22 mouse cellular contexts compared by ENCODE assay signal in genomic region chr2:91811433-91811832, GRCm38 (mm10).
DNase-seq lines count a peak whose midpoint lies in the region; ATAC-seq lines count a peak whose summit lies in the region.
"Had no signal": no experiment of that assay in that cellular context is flagged by ENCODE, and none has a peak within 500 bp of the region (broad histone marks: within the 10 kb centered on the region; RNA-seq: fewer than 3 reads in every experiment).

No protein-coding gene starts in this region.

- H3K4me1 ChIP-seq in intestine, embryonic 16.5 days (ENCODE audit: control insufficient read depth, insufficient read depth, low read length) = no peaks in the 10 kb centered on the region
- H3K4me1 ChIP-seq in intestine, embryonic 15.5 days (replicated peaks) = no peaks in the 10 kb centered on the region
- H3K4me1 ChIP-seq: embryonic facial prominence, embryonic 10.5 days; forebrain, embryonic 13.5 days; heart, embryonic 10.5 days; hindbrain, embryonic 12.5 days had no signal

- H3K27ac ChIP-seq in intestine, embryonic 16.5 days (ENCODE audit: low read length) = no peak overlapping the region
- H3K27ac ChIP-seq in intestine, embryonic 15.5 days = no peak overlapping the region
- H3K27ac ChIP-seq: embryonic facial prominence, embryonic 10.5 days; forebrain, embryonic 13.5 days; heart, embryonic 10.5 days; hindbrain, embryonic 12.5 days had no signal

- no peak overlapping the region for H3K9ac ChIP-seq in intestine, embryonic 16.5 days (ENCODE audit: low read depth, low read length)
- H3K9ac ChIP-seq in intestine, embryonic 15.5 days = no peak overlapping the region
- H3K9ac ChIP-seq: forebrain, embryonic 13.5 days; forebrain, postnatal 0 days; hindbrain, embryonic 12.5 days had no signal

- intact Hi-C loops in left cerebral cortex, postnatal 36 days (cut with DNase I) = no loop called here

- H3K4me2 ChIP-seq in intestine, embryonic 16.5 days (ENCODE audit: low read depth, low read length) = no peak overlapping the region
- H3K4me2 ChIP-seq in intestine, embryonic 15.5 days (replicated peaks) = no peak overlapping the region
- H3K4me2 ChIP-seq: forebrain, embryonic 13.5 days; hindbrain, embryonic 12.5 days had no signal

- H3K9me3 ChIP-seq in intestine, embryonic 16.5 days (ENCODE audit: control insufficient read depth, low read length) = no peaks in the 10 kb centered on the region
- H3K9me3 ChIP-seq in intestine, embryonic 15.5 days = no peaks in the 10 kb centered on the region
- H3K9me3 ChIP-seq: embryonic facial prominence, embryonic 10.5 days; forebrain, embryonic 13.5 days; G1E; heart, embryonic 10.5 days; hindbrain, embryonic 12.5 days had no signal

- H3K36me3 ChIP-seq in intestine, embryonic 16.5 days (ENCODE audit: control insufficient read depth, insufficient read depth, low read length) = 0 out of 2 replicates have a peak, but pooled peaks cover 3% of the 10 kb centered on the region
- no peaks in the 10 kb centered on the region for H3K36me3 ChIP-seq in intestine, embryonic 15.5 days

- H3K4me3 ChIP-seq in intestine, embryonic 16.5 days (ENCODE audit: low read length) = no peak overlapping the region
- H3K4me3 ChIP-seq in intestine, embryonic 15.5 days (replicated peaks) = no peak overlapping the region
- H3K4me3 ChIP-seq: embryonic facial prominence, embryonic 10.5 days; forebrain, embryonic 13.5 days; heart, embryonic 10.5 days; hindbrain, embryonic 12.5 days had no signal

- no peaks in the 10 kb centered on the region for H3K27me3 ChIP-seq in intestine, embryonic 16.5 days (replicated peaks; ENCODE audit: control insufficient read depth, insufficient read depth, low read length)
- H3K27me3 ChIP-seq in intestine, embryonic 15.5 days (replicated peaks) = no peaks in the 10 kb centered on the region
- H3K27me3 ChIP-seq: forebrain, embryonic 13.5 days; hindbrain, embryonic 12.5 days had no signal

- ATAC-seq in intestine, embryonic 16.5 days = peak; percentile 58; the same call in 1 of the 2 replicates
- no peak for ATAC-seq in intestine, embryonic 15.5 days
- ATAC-seq: CD4-positive, CD25-positive, alpha-beta regulatory T cell, adult 4 months; forebrain, embryonic 13.5 days; forebrain, postnatal 0 days had no signal

- 85% methylated on average over 6 of the region's 6 CpGs for WGBS in intestine, embryonic 16.5 days
- WGBS in intestine, embryonic 15.5 days = 84% methylated on average over 6 of the region's 6 CpGs

- peak; percentile 18 for DNase-seq in left cerebral cortex, adult 11 months (ENCODE audit: low spot score)
- no peak for DNase-seq in left cerebral cortex, postnatal 36 days (ENCODE audit: low spot score in 2 of 2)
- peak; percentile 73 for DNase-seq in kidney, adult 9 months
- peak; percentile 63 to 81 for DNase-seq in kidney, postnatal 36 days
- DNase-seq in adrenal gland, postnatal 36 days = no peak
- no peak for DNase-seq in cerebellum, adult 18-20 months
- DNase-seq: adrenal gland, postnatal 10 days; B cell, adult 2 months; cerebellum, adult 2 months; cerebellum, postnatal 10 days; forebrain, postnatal 0 days; gastrocnemius, postnatal 14 days; heart, postnatal 10 days; heart, postnatal 4 days had no signal

Comparison
In these comparisons a context has a peak if more than half of its experiments do, and no peak if none do; other contexts are left out.
1. DNase-seq: peak in left cerebral cortex, adult 11 months (single experiment), kidney, adult 9 months (single experiment) and kidney, postnatal 36 days (2 of 2); none in left cerebral cortex, postnatal 36 days (0 of 2), adrenal gland, postnatal 36 days (0 of 2) and cerebellum, adult 18-20 months (0 of 2).